Mouse (Mus musculus) cerebellum, postnatal 10 days (tissue): ENCODE measurements around the gene Gm45233.
A peak's percentile ranks its signal among the peaks of the same experiment; 100 is the strongest.
"Not testable (repeated sequence)": the region's sequence is repeated elsewhere in the genome, so short reads cannot be mapped to it uniquely, and the experiment has no call there.

Source experiments
- DNase-seq, 2 experiments: peaks; one replicate each; pipeline ENCODE4 v3.0.0; 2021; ENCODE audit warnings: mixed read lengths in 2 of 2

Gene Gm45233

DNA sequence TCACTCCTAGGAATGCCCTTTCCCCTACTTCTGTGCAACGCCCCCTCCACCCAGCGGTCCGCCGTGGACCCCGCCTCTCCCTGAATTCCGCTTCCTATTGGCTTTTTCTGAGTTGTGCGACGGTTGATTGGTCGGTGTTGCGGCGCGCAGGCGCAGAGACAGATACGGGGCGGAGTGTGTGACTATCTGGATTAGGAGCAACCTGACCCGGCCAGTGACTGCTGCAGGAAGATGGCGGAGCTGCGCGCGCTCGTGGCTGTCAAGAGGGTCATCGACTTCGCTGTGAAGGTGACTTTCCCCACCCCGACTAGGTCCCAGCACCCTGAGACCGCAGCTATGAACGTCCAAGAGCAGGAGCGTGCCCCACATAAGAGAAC is at the start of gene Gm45233, which contains the start of gene Etfb:
Gene Gm45233, plus strand, starts transcription at position 212 of the 377 bp plus-strand sequence.
Gene Etfb, plus strand, starts transcription at position 167 of the 377 bp plus-strand sequence.
- peak; percentile 92 to 96 for DNase-seq

DNA sequence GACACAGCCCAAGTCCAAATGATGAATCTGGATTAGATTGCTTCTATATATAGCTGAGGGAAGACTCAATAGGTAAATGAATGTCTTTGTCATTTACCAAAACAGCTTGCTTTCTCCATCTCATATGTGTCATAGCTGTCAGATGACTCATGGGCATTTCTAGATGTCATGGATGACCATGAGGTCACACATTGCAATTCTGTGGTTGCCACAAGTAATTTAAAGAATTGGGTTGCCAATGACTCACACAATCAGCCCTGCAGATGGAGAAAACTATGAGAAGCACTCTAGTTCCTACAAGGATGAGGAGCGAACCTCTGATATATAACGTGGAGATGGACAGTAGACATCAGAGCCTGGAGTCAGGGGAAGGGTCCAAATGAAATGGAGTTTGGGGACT is 44.4 kb upstream of the Gm45233 start:
- no peak for DNase-seq

DNA sequence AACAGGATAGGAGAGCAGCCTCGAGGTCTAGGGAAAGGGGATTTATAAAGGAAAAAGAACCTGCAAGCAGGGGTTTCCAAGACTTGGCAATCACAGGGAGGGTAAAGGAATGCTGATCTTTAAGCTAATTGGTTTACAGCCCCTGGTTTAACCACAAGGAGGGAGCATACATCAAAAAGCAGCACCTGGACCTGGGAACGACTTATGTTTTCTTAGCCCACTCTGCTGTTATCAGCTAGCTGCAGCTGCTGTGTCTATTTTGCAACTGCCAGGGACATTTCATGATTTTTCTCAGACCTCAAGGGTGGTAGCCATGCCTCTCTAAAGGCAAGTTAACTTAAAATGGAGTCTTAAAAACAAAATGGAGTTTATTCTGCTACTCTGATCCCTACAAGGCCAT is 41.2 kb upstream of the Gm45233 start:
- DNase-seq = no peak

- DNase-seq = no peak
Measured at GRCm38 (mm10) chr7:43407573-43407972, 36.4 kb upstream of the Gm45233 start.

- no peak for DNase-seq
Measured at GRCm38 (mm10) chr7:43408131-43408553, 35.8 kb upstream of the Gm45233 start, which contains the start of gene Siglecg. Siglecg (plus strand) TSS chr7:43408204.

- no peak for DNase-seq
Measured at GRCm38 (mm10) chr7:43409084-43409483, 34.8 kb upstream of the Gm45233 start.

- not testable (repeated sequence) for DNase-seq
Measured at GRCm38 (mm10) chr7:43411724-43412123, 32.2 kb upstream of the Gm45233 start.

DNA sequence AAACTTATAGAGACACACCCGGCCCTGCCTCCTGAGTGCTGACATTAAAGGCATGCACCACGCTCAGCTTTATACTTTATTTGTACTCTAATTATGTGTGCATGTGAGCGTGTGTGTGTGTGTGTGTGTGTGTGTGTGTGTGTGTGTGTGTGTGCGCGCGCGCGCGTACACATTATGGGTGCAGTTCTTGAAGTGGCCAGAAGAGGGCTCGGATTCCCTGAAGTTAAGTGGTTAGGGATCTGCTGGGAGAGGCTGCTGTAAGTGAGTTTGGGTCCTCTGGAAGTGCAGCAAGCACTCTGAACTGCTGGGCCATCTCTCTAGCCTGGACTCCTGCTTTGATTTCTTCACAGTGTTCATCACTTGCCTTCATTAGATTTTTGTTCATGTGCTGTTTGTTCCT is 26.6 kb upstream of the Gm45233 start:
- peak in 1 of 2 experiments; percentile 18 for DNase-seq

DNA sequence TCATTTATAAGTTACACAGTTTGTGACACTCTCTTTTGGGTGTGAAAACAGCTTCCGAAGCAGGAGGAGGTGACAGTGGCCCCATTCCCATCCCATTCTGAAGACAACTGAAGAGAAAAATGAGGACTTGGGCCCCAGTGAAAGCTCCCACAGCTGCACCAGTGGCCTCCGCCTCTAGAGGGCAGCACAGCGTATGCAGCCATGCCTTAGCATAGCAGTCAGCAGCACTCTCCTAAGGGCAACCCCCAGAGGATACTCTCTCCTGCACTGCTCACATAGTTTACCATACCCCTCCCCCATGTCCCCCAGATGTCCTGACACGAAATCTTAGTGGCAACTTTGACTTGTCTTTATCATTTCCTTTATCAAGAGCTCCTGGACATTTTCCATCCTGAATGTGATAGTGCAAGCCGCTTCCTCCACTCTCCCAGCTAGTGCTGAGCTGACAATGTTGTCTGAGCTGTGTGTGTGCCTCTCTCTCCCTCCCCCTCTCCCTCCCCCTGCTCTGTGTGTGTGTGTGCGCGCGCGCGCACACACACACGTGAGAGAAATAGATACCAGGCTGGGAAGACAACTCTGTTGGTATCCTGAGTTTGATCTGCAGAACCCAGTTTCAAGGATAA is 20.8 kb upstream of the Gm45233 start:
- DNase-seq = peak; percentile 89 to 92

DNA sequence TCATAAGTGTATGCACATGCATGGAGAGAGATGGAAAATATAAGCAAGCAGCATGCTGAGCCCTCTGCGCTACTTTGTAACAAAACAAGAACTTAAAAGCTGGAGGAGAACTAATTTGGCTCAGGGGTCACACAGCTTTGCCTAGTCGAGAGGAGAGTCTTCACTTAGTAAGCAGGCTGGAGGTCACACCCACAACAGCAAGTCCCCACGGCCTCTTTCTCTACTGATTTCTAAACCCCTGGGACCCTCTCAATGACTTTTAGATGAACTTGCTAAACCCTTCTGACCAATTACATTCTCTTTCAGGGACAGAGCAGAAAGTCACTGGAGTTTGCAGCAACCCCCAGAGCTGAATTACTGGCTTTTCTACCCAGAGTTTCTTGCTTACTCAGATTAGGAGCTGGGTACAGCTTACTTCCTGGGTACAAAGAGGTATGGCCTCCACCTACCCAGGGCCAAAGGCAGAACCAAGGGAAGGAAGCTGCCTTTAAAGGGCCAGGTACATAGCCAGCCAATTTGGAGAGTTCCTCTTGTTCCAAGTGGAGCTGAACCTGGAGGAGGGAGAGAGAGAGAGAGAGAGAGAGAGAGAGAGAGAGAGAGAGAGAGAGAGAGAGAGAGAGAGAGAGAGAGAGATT is 19.8 kb upstream of the Gm45233 start:
- no peak for DNase-seq

DNA sequence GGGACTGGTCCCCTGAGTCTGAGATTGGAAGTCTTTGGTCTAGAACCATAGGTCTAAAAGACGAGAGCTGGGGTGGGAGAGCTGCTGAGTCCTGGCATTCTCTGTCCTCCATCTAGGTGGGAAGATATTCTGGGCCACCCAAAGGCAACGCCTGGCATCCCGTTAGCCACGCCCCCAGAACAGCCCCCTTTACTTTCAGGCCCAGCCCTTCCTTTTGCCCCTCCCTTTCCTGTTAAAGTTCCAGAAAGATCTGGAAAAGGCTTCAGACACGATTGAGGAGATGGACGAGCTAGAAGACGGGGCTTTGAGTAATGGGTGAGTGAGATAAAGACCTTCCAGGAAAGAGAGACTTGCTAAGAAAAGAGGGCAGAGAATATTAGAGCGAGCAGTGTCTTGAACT is 16.5 kb upstream of the Gm45233 start, which contains the start of gene Lim2:
Gene Lim2, plus strand, starts transcription at position 265 of the 400 bp plus-strand sequence.
- DNase-seq = no peak

DNA sequence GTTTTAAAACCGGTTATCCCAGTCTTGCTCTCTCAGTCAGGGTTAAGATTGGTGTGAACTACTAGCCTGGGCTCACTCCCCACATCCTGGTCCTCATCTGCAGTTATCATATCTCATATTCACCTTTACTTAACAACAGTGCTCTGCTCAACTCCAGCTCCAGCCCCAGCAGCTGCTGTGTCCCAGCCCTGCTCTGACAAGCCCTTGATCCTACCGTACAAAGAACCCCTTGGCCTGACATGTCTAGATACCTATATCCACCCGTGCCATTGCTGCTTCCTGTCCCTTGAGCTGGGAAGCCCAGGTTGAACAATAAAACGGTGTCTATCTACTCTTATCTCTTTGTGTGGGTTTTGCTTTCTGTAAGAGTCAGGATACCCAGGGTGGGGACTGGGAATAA is 14.4 kb upstream of the Gm45233 start:
- DNase-seq = no peak

DNA sequence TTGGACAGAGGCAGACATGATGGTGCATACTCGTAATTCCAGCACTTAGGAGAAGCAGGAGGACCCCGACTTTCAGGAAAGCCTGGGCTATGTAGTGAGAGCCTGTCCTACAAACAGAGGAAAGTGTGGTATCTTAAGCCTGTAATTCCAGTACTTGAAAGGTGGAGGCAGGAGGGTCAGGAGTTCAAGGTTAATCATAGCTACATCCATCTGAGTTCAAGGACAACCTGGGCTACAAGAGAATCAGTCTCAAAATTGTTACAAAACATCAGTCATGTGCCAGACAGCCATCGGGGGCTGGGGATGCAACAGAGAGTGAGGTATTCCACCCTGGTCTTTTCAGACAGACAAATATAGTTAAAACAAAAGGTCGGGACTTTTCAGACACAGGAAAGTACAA is 11.0 kb upstream of the Gm45233 start:
- no peak for DNase-seq

DNA sequence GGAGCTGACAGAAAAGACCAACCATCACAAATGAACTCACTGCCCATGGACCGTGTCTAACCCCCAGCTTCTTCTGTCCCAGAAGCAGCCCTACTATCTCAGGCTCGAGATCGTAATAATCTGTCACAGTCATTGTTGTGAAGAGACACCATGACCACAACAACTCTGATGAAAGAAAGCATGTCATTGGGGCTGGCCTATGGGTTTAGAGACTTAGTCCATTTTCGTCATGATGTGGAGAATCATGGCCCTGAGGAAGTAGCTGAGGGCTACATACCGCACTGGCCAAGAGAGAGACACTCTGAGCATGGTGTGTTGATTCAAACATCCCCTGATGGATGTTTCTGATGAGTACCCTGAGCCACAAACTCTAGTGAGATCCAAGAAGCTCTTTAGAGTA is 9.3 kb upstream of the Gm45233 start:
- no peak for DNase-seq

GRCm38 (mm10) chr7:43436341-43437255 is 7.3 kb upstream of the Gm45233 start, which contains the start of gene Nkg7:
Nkg7 (plus strand) TSS chr7:43437073.
- DNase-seq = no peak

DNA sequence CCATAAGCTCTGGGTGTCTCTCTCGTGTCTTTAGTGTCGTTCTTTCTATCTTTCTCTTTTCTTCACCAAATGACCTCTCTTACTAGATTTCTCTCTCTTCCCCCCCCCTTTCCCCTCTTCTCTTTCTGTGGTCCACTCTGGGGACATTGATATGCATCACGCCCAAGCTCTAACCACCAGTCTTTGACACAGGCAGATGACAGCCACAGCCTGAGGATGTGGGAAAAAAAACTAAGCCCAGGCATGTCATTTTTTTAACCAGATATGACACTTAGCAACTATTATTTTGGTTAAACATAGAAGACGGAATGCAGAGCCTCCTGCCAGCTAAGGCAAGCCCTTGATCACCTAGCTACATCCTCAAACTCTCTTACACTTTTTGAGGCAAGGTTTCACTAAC is 5.3 kb upstream of the Gm45233 start:
- no peak for DNase-seq

- DNase-seq = no peak
Measured at GRCm38 (mm10) chr7:43440482-43440881, 3.4 kb upstream of the Gm45233 start, which contains the start of gene Cldnd2. Cldnd2 (plus strand) TSS chr7:43440782.

- DNase-seq = no peak
Measured at GRCm38 (mm10) chr7:43441071-43441470, 2.9 kb upstream of the Gm45233 start.

DNA sequence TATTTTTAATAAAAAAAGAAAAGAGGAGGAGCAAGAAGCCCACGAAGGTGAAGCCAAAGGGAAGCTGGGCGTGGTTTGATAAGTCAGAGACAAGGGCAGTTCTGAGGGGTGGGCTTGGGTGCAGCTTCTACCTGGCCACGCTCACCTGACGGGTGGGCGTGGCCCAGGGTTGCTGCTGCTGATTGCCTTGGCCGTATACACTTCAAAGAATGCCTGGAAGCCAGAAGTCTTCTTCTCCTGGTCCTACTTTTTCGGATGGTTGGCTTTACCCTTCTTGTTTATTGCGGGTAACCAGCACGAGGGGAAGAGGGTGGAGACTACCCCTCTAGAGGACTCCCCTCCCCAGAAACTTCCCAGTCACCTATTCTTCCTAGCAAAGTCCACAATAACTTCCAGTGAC is 1.2 kb upstream of the Gm45233 start:
- DNase-seq = no peak

DNA sequence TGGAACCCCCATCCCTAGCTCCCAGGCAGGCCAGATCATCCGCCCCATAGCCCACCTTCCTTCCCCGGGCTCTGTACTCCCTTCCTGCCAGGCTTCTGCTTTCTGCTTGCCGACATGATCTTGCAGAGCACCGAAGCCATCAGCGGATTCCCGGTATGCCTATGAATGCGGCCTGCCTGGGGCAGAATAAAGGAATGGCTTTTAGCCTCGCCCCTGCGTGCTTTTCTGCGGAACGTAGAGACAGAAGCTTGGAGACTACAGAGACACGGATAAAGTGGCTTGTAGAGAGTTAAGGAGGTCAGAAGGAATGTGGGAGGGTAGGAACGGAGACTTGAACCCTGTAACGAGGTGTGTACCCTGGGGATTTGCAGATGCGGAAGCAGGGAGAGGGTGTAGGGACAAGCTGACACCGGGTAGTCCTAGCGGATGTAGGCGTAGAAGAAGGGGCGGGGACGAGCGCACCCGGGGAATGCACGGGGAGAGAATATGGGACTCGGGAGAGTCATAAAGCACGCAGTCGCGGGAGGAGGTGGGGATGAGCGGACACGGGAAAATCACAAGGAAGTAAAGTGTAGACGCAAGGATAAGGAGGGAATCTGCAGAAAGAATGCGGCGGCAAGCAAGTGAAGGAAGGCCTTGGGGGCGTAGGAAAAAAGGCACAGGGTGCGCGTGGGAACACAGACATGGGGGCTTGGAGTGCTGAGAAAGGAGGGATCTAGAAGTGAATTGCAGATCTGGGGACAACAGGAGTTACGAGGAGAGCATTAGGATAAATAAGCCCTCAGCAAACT is 607 bp upstream of the Gm45233 start:
- DNase-seq = peak; percentile 63 to 69

DNA sequence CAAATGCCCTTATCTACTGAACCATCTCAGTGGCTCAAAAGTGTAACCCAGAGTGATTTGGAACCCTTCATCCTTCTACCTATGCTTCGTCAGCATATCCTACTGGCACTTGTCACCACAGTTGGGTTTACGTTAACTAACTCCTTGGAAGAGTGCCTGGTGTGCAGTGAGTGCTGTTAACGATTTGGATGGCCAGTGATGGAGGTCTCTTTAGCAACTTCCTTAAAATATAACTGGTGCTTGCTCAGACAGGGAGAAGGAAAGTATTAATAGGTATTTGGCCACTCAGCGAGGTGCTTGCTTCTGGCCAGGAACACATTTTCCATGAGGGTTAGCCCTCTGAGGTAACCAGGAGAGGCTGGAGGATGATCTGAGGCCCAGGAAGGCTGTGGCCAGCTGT is 3.9 kb downstream of the Gm45233 start:
- no peak for DNase-seq

DNA sequence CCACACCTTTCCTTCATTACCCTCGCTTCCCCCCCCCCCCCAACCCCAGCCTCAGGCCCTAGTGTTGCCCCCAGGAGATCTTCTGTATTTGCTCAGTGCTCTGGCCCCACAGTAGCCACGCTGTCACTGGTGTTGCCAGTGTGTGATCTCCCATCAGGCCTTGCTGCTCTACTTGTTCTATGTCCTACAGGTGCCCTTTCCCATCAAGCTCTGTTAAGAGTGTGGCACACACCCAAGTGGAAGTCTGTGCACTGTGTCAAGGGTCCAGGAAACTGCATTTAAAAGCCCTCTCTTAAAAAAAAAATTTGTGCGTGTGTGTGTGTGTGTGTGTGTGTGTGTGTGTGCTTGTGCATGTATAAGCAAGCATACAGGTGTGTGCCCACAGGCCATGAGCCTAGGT is 4.3 kb downstream of the Gm45233 start:
- DNase-seq = no peak
